Comparison of ENCODE assay signal across 8 mouse cellular contexts in the genomic region with DNA sequence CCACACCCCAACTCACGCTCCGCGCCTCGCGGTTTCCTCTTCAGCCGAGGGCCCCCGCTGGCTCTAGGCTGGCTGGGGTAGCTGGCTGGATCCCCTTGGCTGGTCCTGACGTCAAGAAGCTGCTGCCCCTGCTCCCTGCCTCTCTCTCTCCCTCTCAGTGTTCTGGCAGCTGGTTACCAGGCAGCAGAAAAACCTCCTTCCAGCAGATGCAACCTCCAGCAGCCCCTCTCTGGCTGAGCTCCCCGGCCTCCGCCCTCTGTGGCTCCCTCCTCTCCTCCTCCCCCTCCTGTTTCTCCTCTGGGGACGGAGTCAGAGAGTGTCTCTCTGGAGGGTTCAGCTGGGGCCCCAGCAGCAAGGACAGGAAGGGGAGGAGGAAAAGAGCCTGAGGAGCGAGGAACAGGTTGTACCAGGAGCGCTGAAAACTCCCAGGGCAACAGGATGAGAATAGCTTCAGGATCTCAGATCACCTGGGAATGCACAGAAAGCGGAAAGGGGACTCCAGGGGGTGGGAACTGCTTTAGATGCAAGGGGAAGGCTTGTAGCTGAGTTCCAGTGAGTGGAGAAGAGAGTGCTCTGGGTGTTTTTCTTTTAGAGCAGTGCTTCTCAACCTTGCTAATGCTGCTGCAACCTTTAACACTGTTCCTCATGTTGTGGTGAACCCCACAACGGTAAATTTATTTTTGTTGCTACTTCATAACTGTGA. TPM values are rescaled to one million over a fixed set of nuclear protein-coding genes. Genes with fewer than 3 reads are reported as not detected.
DNase-seq lines count a peak whose midpoint lies in the region; ATAC-seq lines count a peak whose summit lies in the region.

Gene Kcna5 (minus strand): TSS at position 205 of the 703 bp plus-strand sequence.

- ATAC-seq in hindbrain, embryonic 16.5 days, result peak; percentile 87
- peak; percentile 87 for ATAC-seq in midbrain, embryonic 15.5 days (replicated peaks)

- H3K4me2 ChIP-seq in hindbrain, embryonic 16.5 days (ENCODE audit: low read length), result peak within 1 kb of the TSS; percentile 59
- peak within 1 kb of the TSS; percentile 48 for H3K4me2 ChIP-seq in midbrain, embryonic 15.5 days

- peak; percentile 16 to 32 for DNase-seq in cerebellum, postnatal 10 days
- DNase-seq in cerebellum, adult 9-10 months, result no peak
- peak; percentile 53 for DNase-seq in R1 (ENCODE audit: low read depth, low spot score)
- DNase-seq in gastrocnemius, postnatal 14 days, result peak; percentile 50
- no peak for DNase-seq in spleen, postnatal 36 days (ENCODE audit: low spot score in 2 of 2)
- no peak for DNase-seq in layer of hippocampus, adult 11-12 months (ENCODE audit: low spot score)

- peak within 1 kb of the TSS; percentile 31 for H3K4me3 ChIP-seq in hindbrain, embryonic 16.5 days (ENCODE audit: low read length)
- H3K4me3 ChIP-seq in midbrain, embryonic 15.5 days, result peak within 1 kb of the TSS; percentile 23

- H3K27me3 ChIP-seq in hindbrain, embryonic 16.5 days (replicated peaks; ENCODE audit: control insufficient read depth, insufficient read depth, low read length), result peaks cover 12% of the 10 kb centered on the region
- peaks cover 15% of the 10 kb centered on the region; the same call in 1 of the 2 replicates for H3K27me3 ChIP-seq in midbrain, embryonic 15.5 days (replicated peaks)

- intact Hi-C loops in gastrocnemius, postnatal 14 days (cut with DNase I; ENCODE audit: low total_unique reads), result no loop called here

- peaks cover 14% of the 10 kb centered on the region for H3K4me1 ChIP-seq in hindbrain, embryonic 16.5 days (ENCODE audit: control insufficient read depth, insufficient read depth, low read depth, low read length)
- H3K4me1 ChIP-seq in midbrain, embryonic 15.5 days, result peaks cover 26% of the 10 kb centered on the region

- no peak within 1 kb of the TSS; the same call in 1 of the 2 replicates for H3K27ac ChIP-seq in hindbrain, embryonic 16.5 days (ENCODE audit: low read depth, low read length)
- H3K27ac ChIP-seq in midbrain, embryonic 15.5 days, result peak within 1 kb of the TSS; percentile 58

- no peaks in the 10 kb centered on the region for H3K36me3 ChIP-seq in hindbrain, embryonic 16.5 days (ENCODE audit: control insufficient read depth, insufficient read depth, low read length)
- no peaks in the 10 kb centered on the region for H3K36me3 ChIP-seq in midbrain, embryonic 15.5 days (replicated peaks)

- 2% methylated on average over 14 of the region's 15 CpGs for WGBS in hindbrain, embryonic 16.5 days
- WGBS in midbrain, embryonic 15.5 days, result under 1% methylated on average over 15 of the region's 15 CpGs

- no peaks in the 10 kb centered on the region for H3K9me3 ChIP-seq in hindbrain, embryonic 16.5 days (ENCODE audit: control insufficient read depth, low read length)
- no peaks in the 10 kb centered on the region for H3K9me3 ChIP-seq in midbrain, embryonic 15.5 days

- peak within 1 kb of the TSS; percentile 52 for H3K9ac ChIP-seq in hindbrain, embryonic 16.5 days (ENCODE audit: low read depth, low read length)
- H3K9ac ChIP-seq in midbrain, embryonic 15.5 days, result peak within 1 kb of the TSS; percentile 31

RNA-seq across cellular contexts. Expression of gene Kcna5, which starts in this region (rescaled TPM):
- 10 to 100 TPM in 1 of 2 experiments, 1 to 10 TPM in 1; 2.8 to 11.2 TPM for total RNA-seq in gastrocnemius, postnatal 14 days (2021)
- polyA plus RNA-seq in hindbrain, embryonic 16.5 days (2015; fragmentation: Nextera tagmentation; extraction: Ambion mirVana), result 3.7 and 4.3 TPM in 2 replicates
- polyA plus RNA-seq in midbrain, embryonic 15.5 days (2015; fragmentation: Nextera tagmentation; extraction: Ambion mirVana), result 3.3 and 3.4 TPM in 2 replicates

Comparison
In these comparisons a context has a peak if more than half of its experiments do, and no peak if none do; other contexts are left out.
1. DNase-seq: peak in cerebellum, postnatal 10 days (2 of 2), R1 (single experiment) and gastrocnemius, postnatal 14 days (single experiment); none in cerebellum, adult 9-10 months (single experiment), spleen, postnatal 36 days (0 of 2) and layer of hippocampus, adult 11-12 months (single experiment).